Mouse (Mus musculus): ENCODE data around the gene Vmn1r215. TPM values are rescaled to one million over a fixed set of nuclear protein-coding genes. Genes with fewer than 3 reads are reported as not detected.
"Not testable (repeated sequence)": the region's sequence is repeated elsewhere in the genome, so short reads cannot be mapped to it uniquely, and the experiment has no call there.

The Vmn1r215 gene
- polyA plus RNA-seq (2012; rRNA removed), result not detected in 2 replicates

DNA sequence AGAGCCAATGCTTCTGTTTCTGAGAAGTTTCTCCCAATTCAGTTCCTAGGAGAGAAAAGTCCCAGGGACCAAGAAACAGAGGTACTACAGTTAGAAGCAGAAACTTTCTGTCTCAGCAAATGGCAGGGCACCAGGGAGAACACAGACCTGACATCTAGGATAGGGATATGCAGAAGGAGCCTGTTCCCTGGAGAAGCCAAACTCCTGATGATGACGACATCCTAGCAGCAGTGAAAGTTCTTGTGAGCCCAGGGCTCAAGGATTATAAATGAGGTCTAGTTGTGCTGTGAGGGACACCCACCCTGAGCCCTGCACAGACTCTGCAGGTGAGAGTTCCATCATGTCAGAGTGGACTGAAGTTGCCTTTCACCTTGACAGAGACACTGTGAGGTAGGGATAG, at the start of gene Vmn1r215:
Vmn1r215 (plus strand) TSS at position 301 of the 400 bp plus-strand sequence.
- DNase-seq (ENCODE audit: low read depth), result no peak

DNA sequence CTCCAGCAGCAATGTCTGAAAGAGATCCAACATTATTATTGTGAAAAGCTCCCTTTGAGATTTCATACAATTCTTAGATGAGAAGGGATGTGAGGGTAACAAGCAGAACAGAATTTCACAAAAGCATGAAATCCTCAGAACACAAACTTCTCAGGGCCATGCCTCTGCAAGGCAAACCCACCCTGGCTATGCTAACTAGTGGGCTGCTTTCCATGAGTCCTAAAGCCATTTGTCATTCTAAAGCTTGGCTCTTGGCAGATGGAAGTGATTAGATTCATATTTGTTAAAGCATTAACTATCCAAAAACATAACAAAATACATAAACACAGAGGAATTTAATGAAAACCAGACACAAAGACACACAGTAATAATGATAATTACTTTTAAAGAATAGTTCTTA, 49.7 kb upstream of the Vmn1r215 start:
- no peak for DNase-seq (ENCODE audit: low read depth)

DNA sequence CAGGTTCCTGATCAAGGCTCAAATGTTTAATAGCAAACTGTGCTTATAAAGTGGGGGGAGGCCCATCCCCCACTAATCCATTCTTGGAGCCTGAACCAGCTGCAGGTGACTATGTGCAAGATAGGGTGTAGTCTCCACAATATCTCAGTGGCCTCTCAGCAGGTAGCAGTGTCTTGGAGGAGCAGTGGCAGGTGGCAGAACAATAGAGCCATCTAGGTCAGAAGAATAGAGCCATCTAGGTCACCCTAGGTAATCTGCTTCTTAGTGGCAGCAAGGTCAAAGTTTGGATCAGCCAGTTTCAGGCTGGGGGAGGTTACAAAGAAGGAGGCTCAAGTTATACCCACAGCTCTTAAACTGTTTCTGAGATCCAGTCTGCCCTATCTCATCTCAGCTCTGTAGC, 43.0 kb upstream of the Vmn1r215 start:
- no peak for DNase-seq (ENCODE audit: low read depth)

DNA sequence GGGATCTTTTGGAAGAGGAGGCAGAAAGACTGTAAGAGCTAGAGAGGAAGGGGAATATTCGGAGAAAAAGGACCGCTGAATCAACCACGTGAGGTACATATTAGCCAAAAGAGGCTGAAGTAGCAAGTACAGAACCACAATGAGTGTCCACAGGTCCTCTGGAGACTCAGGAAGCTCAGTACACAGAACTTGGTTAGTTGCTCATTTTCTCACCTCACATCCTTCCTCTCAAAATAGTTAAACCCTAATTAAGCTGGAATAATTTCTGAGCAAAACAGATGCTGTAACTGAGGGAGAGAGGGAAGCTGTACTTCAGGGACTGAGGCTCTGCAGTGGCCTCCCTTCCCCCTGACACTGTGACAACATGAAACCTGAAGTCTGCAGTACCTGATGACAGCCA, 37.7 kb upstream of the Vmn1r215 start, which contains the start of gene Vmn1r214:
Vmn1r214 (plus strand) TSS at position 301 of the 400 bp plus-strand sequence.
- DNase-seq (ENCODE audit: low read depth), result no peak

GRCm38 (mm10) chr13:23057778-23058177, 10.0 kb upstream of the Vmn1r215 start:
- no peak for DNase-seq (ENCODE audit: low read depth)

- DNase-seq (ENCODE audit: low read depth), result no peak
Observed at GRCm38 (mm10) chr13:23069312-23069711, 1.5 kb downstream of the Vmn1r215 start.

- DNase-seq (ENCODE audit: low read depth), result no peak
Observed at GRCm38 (mm10) chr13:23094386-23094785, 26.6 kb downstream of the Vmn1r215 start.

DNA sequence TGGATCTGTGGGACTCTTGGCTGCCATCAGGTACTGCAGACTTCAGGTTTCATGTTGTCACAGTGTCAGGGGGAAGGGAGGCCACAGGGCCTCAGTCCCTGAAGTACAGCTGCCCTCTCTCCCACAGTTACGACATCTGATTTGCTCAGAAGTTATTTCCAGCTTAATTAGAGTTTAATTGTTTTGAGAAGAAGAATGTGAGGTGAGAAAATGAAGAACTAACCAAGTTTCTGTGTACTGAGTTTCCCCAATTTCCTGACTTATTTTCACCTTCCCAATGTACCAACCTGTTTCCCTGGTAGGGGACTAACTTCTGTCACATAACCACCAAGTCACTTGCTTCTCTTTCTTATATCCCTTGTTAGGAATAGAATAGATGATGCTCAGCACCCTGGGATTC, 50.3 kb downstream of the Vmn1r215 start, which contains the start of gene Vmn1r217:
Vmn1r217 (minus strand) TSS at position 101 of the 400 bp plus-strand sequence.
- not testable (repeated sequence) for DNase-seq (ENCODE audit: low read depth)

GRCm38 (mm10) chr13:23120611-23121010, 52.8 kb downstream of the Vmn1r215 start:
- no peak for DNase-seq (ENCODE audit: low read depth)

Other genes starting within 250 kb of the Vmn1r215 start
- gene Vmn1r210, start 236.7 kb upstream of the Vmn1r215 start, polyA plus RNA-seq (2012; rRNA removed), result not detected in 2 replicates
- gene Vmn1r211, start 210.5 kb upstream of the Vmn1r215 start, polyA plus RNA-seq (2012; rRNA removed), result not detected in 2 replicates
- gene Vmn1r212, start 183.8 kb upstream of the Vmn1r215 start, polyA plus RNA-seq (2012; rRNA removed), result not detected in 2 replicates
- gene Vmn1r213, start 60.4 kb upstream of the Vmn1r215 start, polyA plus RNA-seq (2012; rRNA removed), result not detected in 2 replicates
- not detected in 2 replicates for gene Vmn1r214, start 37.6 kb upstream of the Vmn1r215 start, polyA plus RNA-seq (2012; rRNA removed)
- not detected in 2 replicates for gene Vmn1r217, start 50.2 kb downstream of the Vmn1r215 start, polyA plus RNA-seq (2012; rRNA removed)
- not detected in 2 replicates for gene Vmn1r218, start 65.1 kb downstream of the Vmn1r215 start, polyA plus RNA-seq (2012; rRNA removed)
- not detected in 2 replicates for gene Vmn1r219, start 91.3 kb downstream of the Vmn1r215 start, polyA plus RNA-seq (2012; rRNA removed)
- not detected in 2 replicates for gene Vmn1r220, start 120.0 kb downstream of the Vmn1r215 start, polyA plus RNA-seq (2012; rRNA removed)
- not detected in 2 replicates for gene Vmn1r221, start 146.1 kb downstream of the Vmn1r215 start, polyA plus RNA-seq (2012; rRNA removed)
- not detected in 2 replicates for gene Vmn1r222, start 167.9 kb downstream of the Vmn1r215 start, polyA plus RNA-seq (2012; rRNA removed)
- not detected in 2 replicates for gene Vmn1r223, start 179.1 kb downstream of the Vmn1r215 start, polyA plus RNA-seq (2012; rRNA removed)

All from gonadal fat pad, adult 2 months (tissue).